Mouse (Mus musculus): ENCODE results near the gene Snph. TPM values are rescaled to one million over a fixed set of nuclear protein-coding genes. Genes with fewer than 3 reads are reported as not detected.

The Snph gene
- polyA plus RNA-seq, 1 experiment, result 0.31 TPM

GRCm38 (mm10) chr2:151566856-151567255, 65.5 kb downstream of the Snph start:
- WGBS, result 87% methylated on average over 6 of the region's 6 CpGs
- TF ChIP-seq POLR2A (IDR thresholded peaks at IDR 0.05; ENCODE audit: low read depth, low read length), result no peak
- no peak for TF ChIP-seq CTCF (conservative IDR thresholded peaks at IDR 0.05; ENCODE audit: insufficient read depth, insufficient read length, low read depth, low read length)

GRCm38 (mm10) chr2:151564986-151565385, 67.4 kb downstream of the Snph start:
- no peak overlapping the region for H3K27ac ChIP-seq (ENCODE audit: insufficient read depth, low read depth, low read length)
- peaks cover 8% of the 10 kb centered on the region for H3K4me1 ChIP-seq (ENCODE audit: control insufficient read depth, insufficient read depth, low read length)
- H3K27me3 ChIP-seq (replicated peaks; ENCODE audit: control insufficient read depth, insufficient read depth, low read length), result no peaks in the 10 kb centered on the region
- TF ChIP-seq CTCF (conservative IDR thresholded peaks at IDR 0.05; ENCODE audit: insufficient read depth, insufficient read length, low read depth, low read length) (no peak), POLR2A (IDR thresholded peaks at IDR 0.05; ENCODE audit: low read depth, low read length) (no peak)
- no peak for DNase-seq
- no peaks in the 10 kb centered on the region; the same call in 1 of the 2 replicates for H3K36me3 ChIP-seq (ENCODE audit: control insufficient read depth, insufficient read depth, low read length)
- WGBS, result 41% methylated on average over 3 of the region's 3 CpGs
- no peak overlapping the region for H3K4me3 ChIP-seq (ENCODE audit: insufficient read depth, low read depth, low read length)

More at GRCm38 (mm10) chr2:151566856-151567255, 65.5 kb downstream of the Snph start:
- no peaks in the 10 kb centered on the region for H3K27me3 ChIP-seq (replicated peaks; ENCODE audit: control insufficient read depth, insufficient read depth, low read length)
- H3K27ac ChIP-seq (ENCODE audit: insufficient read depth, low read depth, low read length), result no peak overlapping the region
- peaks cover 8% of the 10 kb centered on the region for H3K4me1 ChIP-seq (ENCODE audit: control insufficient read depth, insufficient read depth, low read length)
- H3K36me3 ChIP-seq (ENCODE audit: control insufficient read depth, insufficient read depth, low read length), result no peaks in the 10 kb centered on the region; the same call in 1 of the 2 replicates
- H3K4me3 ChIP-seq (ENCODE audit: insufficient read depth, low read depth, low read length), result no peak overlapping the region
- DNase-seq, result no peak

GRCm38 (mm10) chr2:151564006-151564405, 68.4 kb downstream of the Snph start:
- peaks cover 2% of the 10 kb centered on the region; the same call in 1 of the 2 replicates for H3K36me3 ChIP-seq (ENCODE audit: control insufficient read depth, insufficient read depth, low read length)
- H3K4me3 ChIP-seq (ENCODE audit: insufficient read depth, low read depth, low read length), result no peak overlapping the region
- no peak for DNase-seq
- H3K27me3 ChIP-seq (replicated peaks; ENCODE audit: control insufficient read depth, insufficient read depth, low read length), result no peaks in the 10 kb centered on the region
- no peak overlapping the region for H3K27ac ChIP-seq (ENCODE audit: insufficient read depth, low read depth, low read length)
- H3K4me1 ChIP-seq (ENCODE audit: control insufficient read depth, insufficient read depth, low read length), result peaks cover 8% of the 10 kb centered on the region
- TF ChIP-seq POLR2A (IDR thresholded peaks at IDR 0.05; ENCODE audit: low read depth, low read length) (no peak), CTCF (conservative IDR thresholded peaks at IDR 0.05; ENCODE audit: insufficient read depth, insufficient read length, low read depth, low read length) (no peak)
- WGBS, result 88% methylated on average over 1 of the region's 1 CpGs

GRCm38 (mm10) chr2:151562930-151563921, 69.2 kb downstream of the Snph start:
- DNase-seq, result peak; percentile 83
- H3K4me1 ChIP-seq (ENCODE audit: control insufficient read depth, insufficient read depth, low read length), result peaks cover 8% of the 10 kb centered on the region
- H3K4me3 ChIP-seq (ENCODE audit: insufficient read depth, low read depth, low read length), result no peak overlapping the region
- H3K27me3 ChIP-seq (replicated peaks; ENCODE audit: control insufficient read depth, insufficient read depth, low read length), result no peaks in the 10 kb centered on the region
- no peak overlapping the region; the same call in 1 of the 2 replicates for H3K27ac ChIP-seq (ENCODE audit: insufficient read depth, low read depth, low read length)
- WGBS, result 48% methylated on average over 7 of the region's 7 CpGs
- TF ChIP-seq CTCF (conservative IDR thresholded peaks at IDR 0.05; ENCODE audit: insufficient read depth, insufficient read length, low read depth, low read length) (no peak), POLR2A (IDR thresholded peaks at IDR 0.05; ENCODE audit: low read depth, low read length) (no peak)
- peaks cover 2% of the 10 kb centered on the region for H3K36me3 ChIP-seq (ENCODE audit: control insufficient read depth, insufficient read depth, low read length)

GRCm38 (mm10) chr2:151549615-151550121, 82.7 kb downstream of the Snph start:
- TF ChIP-seq POLR2A (IDR thresholded peaks at IDR 0.05; ENCODE audit: low read depth, low read length), result no peak
- no peak for TF ChIP-seq CTCF (conservative IDR thresholded peaks at IDR 0.05; ENCODE audit: insufficient read depth, insufficient read length, low read depth, low read length)
- Histone ChIP-seq H3K4me3 (ENCODE audit: insufficient read depth, low read depth, low read length) (no peak overlapping the region), H3K27ac (ENCODE audit: insufficient read depth, low read depth, low read length) (no peak overlapping the region), H3K27me3 (replicated peaks; ENCODE audit: control insufficient read depth, insufficient read depth, low read length) (no peaks in the 10 kb centered on the region), H3K36me3 (ENCODE audit: control insufficient read depth, insufficient read depth, low read length) (peaks cover 3% of the 10 kb centered on the region), H3K4me1 (ENCODE audit: control insufficient read depth, insufficient read depth, low read length) (peaks cover 11% of the 10 kb centered on the region; the same call in 1 of the 2 replicates)
- 76% methylated on average over 3 of the region's 3 CpGs for WGBS
- no peak for DNase-seq

- no peak for TF ChIP-seq CTCF (conservative IDR thresholded peaks at IDR 0.05; ENCODE audit: insufficient read depth, insufficient read length, low read depth, low read length)
- no peak for TF ChIP-seq POLR2A (IDR thresholded peaks at IDR 0.05; ENCODE audit: low read depth, low read length)
- 79% methylated on average over 4 of the region's 4 CpGs for WGBS
- no peak overlapping the region for H3K4me3 ChIP-seq (ENCODE audit: insufficient read depth, low read depth, low read length)
- peaks cover 17% of the 10 kb centered on the region for H3K4me1 ChIP-seq (ENCODE audit: control insufficient read depth, insufficient read depth, low read length)
- DNase-seq, result no peak
- H3K27ac ChIP-seq (ENCODE audit: insufficient read depth, low read depth, low read length), result no peak overlapping the region
- H3K27me3 ChIP-seq (replicated peaks; ENCODE audit: control insufficient read depth, insufficient read depth, low read length), result no peaks in the 10 kb centered on the region
- 0 out of 2 replicates have a peak, but pooled peaks cover 1% of the 10 kb centered on the region for H3K36me3 ChIP-seq (ENCODE audit: control insufficient read depth, insufficient read depth, low read length)
Observed at GRCm38 (mm10) chr2:151546571-151546970, 85.8 kb downstream of the Snph start.

GRCm38 (mm10) chr2:151544673-151545072, 87.7 kb downstream of the Snph start:
- Histone ChIP-seq H3K4me1 (ENCODE audit: control insufficient read depth, insufficient read depth, low read length) (peaks cover 17% of the 10 kb centered on the region), H3K27me3 (replicated peaks; ENCODE audit: control insufficient read depth, insufficient read depth, low read length) (no peaks in the 10 kb centered on the region), H3K36me3 (ENCODE audit: control insufficient read depth, insufficient read depth, low read length) (no peaks in the 10 kb centered on the region), H3K27ac (ENCODE audit: insufficient read depth, low read depth, low read length) (no peak overlapping the region), H3K4me3 (ENCODE audit: insufficient read depth, low read depth, low read length) (no peak overlapping the region)
- no peak for DNase-seq
- WGBS, result 52% methylated on average over 6 of the region's 6 CpGs
- no peak for TF ChIP-seq CTCF (conservative IDR thresholded peaks at IDR 0.05; ENCODE audit: insufficient read depth, insufficient read length, low read depth, low read length)
- no peak for TF ChIP-seq POLR2A (IDR thresholded peaks at IDR 0.05; ENCODE audit: low read depth, low read length)

Measured in kidney, adult 2 months (tissue).